Mouse (Mus musculus) liver, embryonic 14 days (tissue): ENCODE results near the gene Gm5141. TPM values are rescaled to one million over a fixed set of nuclear protein-coding genes. Genes with fewer than 3 reads are reported as not detected.

Experiments used
- polyA plus RNA-seq: library from polyadenylated mRNA; depleted of rRNA; stranded (reverse); fragments of >200 nt; gene quantifications from 2 replicates; pipeline ENCODE4 v1.2.3, GENCODE M21; 2012; rRNA removed

The Gm5141 gene
- 0.54 and 0.71 TPM in 2 replicates for polyA plus RNA-seq

GRCm38 (mm10) chr13:62785199-62786134, at the start of gene Gm5141:
Gene Gm5141 (minus strand): TSS chr13:62785808.

GRCm38 (mm10) chr13:62760432-62761415, 24.9 kb downstream of the Gm5141 start, which contains the start of gene Platr25:
Gene Platr25 (minus strand): TSS chr13:62760709.

Other genes with a start within 250 kb of the Gm5141 start
- gene Zfp935, start 227.3 kb downstream of the Gm5141 start, polyA plus RNA-seq: not detected in 2 replicates
- 4.2 and 4.8 TPM in 2 replicates for gene Zfp934, start 214.6 kb downstream of the Gm5141 start, polyA plus RNA-seq
- 1.3 and 1.5 TPM in 2 replicates for gene 6720489N17Rik, start 161.6 kb downstream of the Gm5141 start, polyA plus RNA-seq
- gene Platr25, start 25.1 kb downstream of the Gm5141 start, polyA plus RNA-seq: 2.6 and 3.4 TPM in 2 replicates
- 0.02 and 0.06 TPM in 2 replicates for gene Fbp2, start 72.6 kb upstream of the Gm5141 start, polyA plus RNA-seq
- gene Fbp1, start 102.5 kb upstream of the Gm5141 start, polyA plus RNA-seq: 0.69 and 1.4 TPM in 2 replicates
- 10.8 and 11.7 TPM in 2 replicates for gene 2010111I01Rik, start 179.1 kb upstream of the Gm5141 start, polyA plus RNA-seq